Mouse (Mus musculus) c-Kit-positive CD71-positive TER-119-negative erythroid progenitor cells, embryonic 14.5 days (primary cell): Measurements from ENCODE around the gene Lrwd1.
"Not testable (repeated sequence)": the region's sequence is repeated elsewhere in the genome, so short reads cannot be mapped to it uniquely, and the experiment has no call there.

Experiments used
- DNase-seq: peaks from one replicate; pipeline ENCODE4 v3.0.0-alpha.2; 2013; ENCODE audit warnings: low read depth

Gene Lrwd1

DNA sequence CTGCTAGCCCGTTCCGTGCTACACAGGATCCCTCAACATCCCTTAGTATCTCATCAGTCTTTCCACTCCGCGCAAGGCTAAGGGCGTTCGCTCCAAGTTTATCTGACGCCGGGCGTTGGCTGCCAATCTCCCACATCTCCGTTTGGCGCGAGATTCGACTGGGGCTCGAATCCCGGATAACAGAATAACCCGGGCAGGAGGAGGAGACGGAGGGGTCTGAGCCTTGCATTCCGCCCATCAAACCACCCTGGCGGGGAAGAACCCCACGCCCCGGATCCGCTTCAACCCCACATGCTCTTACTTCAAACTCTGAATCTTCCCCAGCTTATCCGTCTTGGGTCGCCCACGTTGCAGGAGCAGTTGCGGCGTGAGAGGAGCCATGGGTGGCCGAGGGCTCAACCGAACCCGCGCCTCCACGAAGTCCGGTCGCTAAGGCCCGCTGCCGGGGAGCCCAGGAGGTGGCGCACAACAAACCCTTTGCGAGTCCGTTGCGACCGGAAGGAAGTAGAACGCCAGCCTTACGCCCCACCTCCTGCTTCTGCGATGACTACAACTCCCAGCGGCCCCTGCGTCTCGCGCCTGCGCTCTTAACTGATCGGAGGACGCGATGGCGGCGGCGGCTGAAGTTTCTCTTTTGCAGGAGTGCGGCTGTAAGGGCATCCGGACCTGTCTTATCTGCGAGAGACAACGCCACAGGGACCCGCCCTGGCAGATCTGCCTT lies at the start of gene Lrwd1, which contains the start of gene Alkbh4:
Lrwd1 (minus strand) TSS at position 504 of the 721 bp plus-strand sequence.
Alkbh4 (plus strand) TSS at position 576 of the 721 bp plus-strand sequence.
- DNase-seq: peak; percentile 95

- DNase-seq: no peak
Observed at GRCm38 (mm10) chr5:136183766-136184165, 47.9 kb upstream of the Lrwd1 start.

DNA sequence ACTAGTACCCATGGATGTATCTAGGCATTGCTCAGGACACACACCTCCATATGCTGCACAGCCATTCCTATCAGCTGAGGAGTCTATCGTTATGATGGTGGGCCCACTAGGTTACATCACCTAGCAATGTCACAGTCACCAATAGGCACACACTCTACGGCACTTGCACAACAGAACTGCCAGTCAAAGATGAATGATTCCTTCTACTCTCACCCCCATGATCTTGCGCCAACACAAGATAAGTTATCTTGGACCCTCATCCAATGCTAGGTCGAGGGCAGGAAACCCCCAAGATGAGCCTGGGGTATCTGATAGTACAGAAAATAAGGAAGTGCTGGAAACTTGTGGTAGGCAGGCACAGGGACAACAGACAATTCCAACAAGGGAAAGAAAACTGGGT lies 47.0 kb upstream of the Lrwd1 start:
- DNase-seq: no peak

GRCm38 (mm10) chr5:136182049-136182448 lies 46.2 kb upstream of the Lrwd1 start:
- DNase-seq: no peak

DNA sequence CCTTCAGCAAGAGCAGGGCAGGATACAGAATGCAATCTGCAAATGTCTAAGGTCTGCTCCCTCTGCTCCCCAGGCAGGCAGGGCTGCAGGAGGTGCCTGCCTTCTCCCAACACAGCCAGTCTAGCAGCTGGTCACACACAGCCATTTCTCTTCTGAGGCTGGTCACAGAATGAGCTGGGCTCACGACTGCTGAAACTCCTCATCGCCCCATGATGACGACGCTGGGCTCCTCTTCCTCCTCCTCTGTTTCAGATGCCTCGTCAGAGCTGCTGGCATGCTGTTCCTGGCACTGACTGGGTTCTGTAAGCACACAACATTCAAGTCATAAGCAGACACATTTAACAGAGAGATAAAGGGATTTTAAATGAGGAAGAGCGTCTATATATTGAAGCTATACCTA lies 45.3 kb upstream of the Lrwd1 start:
- no peak for DNase-seq

DNA sequence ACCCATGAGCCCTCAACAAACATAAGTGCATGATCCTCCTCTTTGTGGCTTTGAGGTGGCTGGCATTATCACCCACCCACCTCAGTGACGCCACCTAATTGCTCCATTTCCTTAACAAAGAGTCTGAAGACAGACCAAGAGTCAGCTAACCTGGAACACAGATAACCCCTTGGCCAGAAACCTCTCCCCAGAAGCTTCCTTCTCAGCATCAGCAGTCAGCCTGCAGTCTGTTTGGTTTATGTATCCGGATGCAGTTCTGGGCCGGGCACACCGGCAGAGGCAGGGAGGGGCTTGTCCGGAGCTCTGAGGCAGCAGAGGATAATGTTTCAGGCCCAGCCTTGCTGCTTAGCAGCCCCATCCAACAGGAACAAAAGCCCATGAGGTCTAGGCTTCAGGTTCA lies 43.7 kb upstream of the Lrwd1 start:
- DNase-seq: no peak

DNA sequence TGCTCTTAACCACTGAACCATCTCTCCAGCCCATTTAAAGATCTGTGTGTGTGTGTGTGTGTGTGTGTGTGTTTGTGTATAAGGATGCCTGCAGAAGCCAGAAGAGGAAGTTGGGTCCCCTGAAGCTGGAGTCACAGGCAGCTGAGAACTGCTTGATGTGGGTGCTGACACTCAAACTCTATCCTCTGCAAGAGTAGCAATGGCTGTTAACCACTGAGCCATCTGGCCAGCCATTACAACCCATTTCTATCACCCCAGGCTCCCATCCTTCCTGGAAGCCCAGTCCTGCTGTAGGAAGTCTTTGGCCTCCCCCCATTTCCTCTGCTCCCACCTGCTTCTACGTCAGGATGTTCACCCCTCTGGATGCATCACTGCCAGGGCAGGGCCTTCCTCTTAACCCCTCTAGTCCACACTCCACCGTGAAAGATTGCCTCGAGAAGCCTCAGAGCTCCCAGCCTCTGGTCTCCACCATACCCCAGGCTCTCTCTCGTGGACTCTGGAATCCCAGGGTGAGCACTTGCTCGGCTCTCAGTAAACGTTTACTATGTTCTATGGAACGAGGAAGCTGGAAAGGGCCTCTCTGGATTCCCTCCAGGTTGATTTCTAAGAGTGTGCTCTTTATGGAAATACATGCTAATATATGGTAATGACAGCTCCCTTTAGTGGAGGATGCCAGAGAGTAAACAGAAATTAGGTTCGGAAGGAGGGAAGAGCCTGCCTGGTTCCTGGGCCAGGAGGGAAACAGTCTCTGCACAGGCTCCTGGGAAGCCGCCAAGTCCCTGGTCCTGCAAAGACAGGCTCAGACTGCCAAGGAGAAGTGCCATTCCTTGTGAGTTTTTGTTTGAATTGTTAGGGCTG lies 38.0 kb upstream of the Lrwd1 start:
- no peak for DNase-seq

- no peak for DNase-seq
Observed at GRCm38 (mm10) chr5:136172939-136173338, 37.1 kb upstream of the Lrwd1 start.

GRCm38 (mm10) chr5:136171363-136172341 lies 35.8 kb upstream of the Lrwd1 start:
- DNase-seq: peak; percentile 17

- peak; percentile 56 for DNase-seq
Observed at GRCm38 (mm10) chr5:136170512-136171362, 34.9 kb upstream of the Lrwd1 start, which contains the start of gene Orai2. Gene Orai2 (minus strand): TSS chr5:136170713.

DNA sequence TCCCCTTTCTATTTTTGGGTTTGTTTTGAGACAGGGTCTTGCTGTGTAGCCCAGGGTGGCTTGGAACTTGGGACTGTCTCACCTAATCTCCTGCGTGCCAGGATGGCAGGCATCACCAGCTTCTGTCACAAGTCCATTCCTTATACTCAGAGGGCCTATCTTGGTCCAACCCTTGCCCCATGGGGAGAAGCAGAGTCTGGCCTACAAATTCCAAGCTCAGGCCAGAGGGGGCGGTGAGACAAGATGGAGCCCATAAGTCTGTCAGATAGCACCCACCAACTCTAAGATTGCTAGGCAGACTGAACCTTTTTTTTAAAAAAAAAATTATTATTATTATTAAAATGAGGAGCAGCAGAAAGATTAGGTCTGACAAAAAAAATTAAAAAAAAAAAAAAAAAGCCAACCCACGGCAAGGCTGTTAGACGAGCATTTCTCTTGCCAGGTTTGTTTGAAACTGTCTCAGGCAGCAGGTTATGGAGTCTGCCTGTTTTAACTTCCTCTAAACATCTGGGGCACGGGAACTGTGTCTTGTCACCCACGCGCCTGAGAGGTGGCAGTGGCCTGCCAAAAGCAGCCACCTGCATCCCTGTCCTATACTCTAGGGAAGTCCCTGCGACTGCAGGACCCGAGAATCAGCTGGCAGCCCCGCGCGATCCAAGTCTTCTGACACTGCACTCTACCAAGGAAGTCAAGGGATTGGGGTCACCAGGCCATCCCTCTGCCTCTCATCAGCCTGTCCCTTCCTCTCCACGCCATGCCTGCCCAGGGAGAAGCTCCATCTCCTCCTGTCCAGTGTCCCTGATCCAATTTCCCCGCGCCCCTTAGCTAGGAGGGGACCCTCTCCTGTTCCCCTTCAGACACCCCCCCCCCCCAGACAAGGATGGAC lies 34.0 kb upstream of the Lrwd1 start:
- peak; percentile 13 for DNase-seq

- DNase-seq: no peak
Observed at GRCm38 (mm10) chr5:136168071-136168470, 32.2 kb upstream of the Lrwd1 start.

DNA sequence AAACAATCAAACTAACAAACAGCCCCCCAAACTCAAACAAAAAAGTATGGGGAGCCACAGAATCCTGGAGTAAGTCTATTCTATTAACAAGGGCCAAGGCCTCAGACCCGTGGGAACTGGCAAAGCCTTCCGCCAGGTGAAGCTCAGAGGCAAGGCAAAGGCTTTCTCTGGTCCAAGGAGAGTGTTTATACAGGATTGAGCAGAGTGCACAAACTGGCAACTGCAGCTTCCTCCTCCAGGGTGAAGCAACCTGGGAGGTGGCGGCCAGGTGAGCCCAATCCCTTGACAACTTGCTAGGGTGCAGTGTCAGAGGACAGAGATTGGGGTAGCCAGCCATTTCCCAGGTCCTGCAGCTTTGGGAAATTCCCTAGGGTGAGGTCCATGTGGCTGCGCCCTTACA lies 31.4 kb upstream of the Lrwd1 start:
- DNase-seq: no peak

DNA sequence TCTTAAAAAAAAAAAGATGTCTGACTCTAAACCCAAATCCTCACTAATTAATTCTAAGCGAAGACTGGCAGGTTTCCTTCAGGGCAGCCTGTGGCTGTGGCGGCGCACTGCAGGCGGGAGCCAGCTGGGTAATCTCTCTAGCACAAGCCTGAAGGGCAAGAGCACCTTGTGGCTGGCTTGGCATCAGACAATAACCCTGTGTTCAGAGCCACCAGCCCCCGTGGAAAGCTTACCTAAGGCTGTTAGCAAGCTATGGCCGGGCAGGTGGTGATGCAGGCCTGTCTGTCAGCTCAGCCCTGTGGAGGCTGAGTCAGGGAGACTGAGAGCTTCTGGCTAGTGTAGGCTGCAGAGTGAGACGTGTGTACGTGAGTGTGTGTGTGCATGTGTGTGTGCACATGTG lies 29.4 kb upstream of the Lrwd1 start:
- no peak for DNase-seq

GRCm38 (mm10) chr5:136163807-136164474 lies 28.1 kb upstream of the Lrwd1 start:
- no peak for DNase-seq

DNA sequence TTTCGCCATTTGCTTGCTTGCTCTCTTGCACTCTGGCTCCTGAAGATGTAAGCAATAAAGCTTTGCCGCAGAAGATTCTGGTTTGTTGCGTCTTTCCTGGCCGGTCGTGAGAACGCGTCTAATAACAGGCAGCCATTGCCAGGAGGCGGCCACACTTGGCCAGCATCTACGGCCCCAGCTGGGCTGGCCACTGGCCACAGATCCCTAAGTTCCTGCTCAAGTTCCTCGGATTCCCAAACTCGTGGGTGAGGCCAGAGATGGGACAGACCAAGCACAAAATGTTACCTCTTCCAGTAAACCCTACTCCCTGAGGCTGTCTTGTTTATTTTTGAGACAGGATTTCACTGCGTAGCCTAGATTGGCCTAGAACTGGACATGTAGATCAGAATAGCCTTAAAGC lies 24.2 kb upstream of the Lrwd1 start:
- not testable (repeated sequence) for DNase-seq

GRCm38 (mm10) chr5:136155399-136155798 lies 19.5 kb upstream of the Lrwd1 start:
- DNase-seq: no peak

- no peak for DNase-seq
Observed at GRCm38 (mm10) chr5:136152365-136152764, 16.5 kb upstream of the Lrwd1 start.

DNA sequence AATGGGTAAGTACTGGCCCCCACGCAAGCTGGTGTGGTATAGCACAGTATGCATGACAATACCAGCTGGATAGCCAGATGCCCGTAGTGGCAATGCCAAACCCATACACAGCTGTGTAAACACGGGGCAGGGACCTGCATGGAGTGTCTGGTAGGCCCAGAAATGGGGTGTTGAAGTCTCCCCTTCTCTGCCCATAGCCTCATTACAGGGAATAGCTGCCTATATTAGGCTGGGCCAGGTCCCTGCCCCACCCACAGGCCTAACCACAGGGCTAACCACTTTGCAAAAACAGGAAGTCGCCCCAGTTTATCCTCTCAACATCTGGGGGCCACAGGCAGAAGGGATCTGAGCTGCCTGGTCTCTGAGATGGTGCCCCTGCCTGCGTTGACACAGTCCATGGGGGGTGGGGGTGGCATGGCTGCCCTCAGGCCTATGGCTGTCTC lies 13.3 kb upstream of the Lrwd1 start:
- not testable (repeated sequence) for DNase-seq
